8 mouse cellular contexts compared by ENCODE assay signal in the genomic region with DNA sequence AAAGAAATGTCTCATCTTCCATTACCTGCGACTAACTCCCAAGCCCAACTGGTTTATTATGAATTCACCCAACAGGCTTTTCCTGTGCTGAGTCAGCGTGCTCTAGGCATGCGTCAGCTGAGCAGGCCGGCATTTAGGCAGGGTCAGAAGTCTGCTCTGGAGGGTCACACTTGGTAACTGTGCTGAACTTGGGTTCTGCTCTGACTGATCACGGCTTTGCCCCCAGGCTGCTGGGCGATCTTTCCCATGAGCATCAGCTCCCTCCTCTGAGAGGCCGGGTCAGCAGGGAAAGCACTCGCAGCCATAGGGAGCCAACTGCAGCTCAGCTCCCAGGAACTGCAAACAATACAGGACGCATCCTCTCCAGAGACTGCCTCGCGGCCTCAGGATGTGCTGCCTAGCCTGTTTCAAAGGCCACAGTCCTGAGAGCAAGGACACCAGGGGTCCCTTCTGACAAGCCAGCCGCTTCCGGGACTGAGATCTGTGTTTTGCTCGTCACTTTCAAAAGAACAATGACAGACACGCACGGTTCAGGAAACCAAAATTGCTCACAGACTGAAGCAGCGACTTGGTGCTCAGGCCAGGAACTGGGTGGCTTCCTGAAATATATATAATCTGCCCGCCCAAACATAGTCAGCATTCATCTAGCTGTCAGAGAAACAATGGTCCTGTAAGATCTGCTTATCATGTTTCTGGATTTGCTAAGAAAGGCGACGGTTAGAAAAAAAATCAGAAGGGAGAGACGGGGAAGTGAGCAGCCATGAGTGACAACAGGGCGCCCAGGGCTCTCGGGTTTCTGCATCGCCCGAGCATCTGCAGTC. TPM values are rescaled to one million over a fixed set of nuclear protein-coding genes. Genes with fewer than 3 reads are reported as not detected.
DNase-seq lines count a peak whose midpoint lies in the region; ATAC-seq and TF ChIP-seq lines count a peak whose summit lies in the region.

No protein-coding gene starts in this region.

- peak overlapping the region; percentile 44; the same call in 1 of the 2 replicates for H3K9ac ChIP-seq in hindbrain, embryonic 16.5 days (ENCODE audit: low read depth, low read length)
- peak overlapping the region; percentile 61 for H3K9ac ChIP-seq in liver, embryonic 14.5 days (replicated peaks)
- H3K9ac ChIP-seq in neural tube, embryonic 12.5 days: peak overlapping the region; percentile 23; the same call in 1 of the 2 replicates

- peaks cover 68% of the 10 kb centered on the region for H3K36me3 ChIP-seq in forebrain, embryonic 10.5 days (replicated peaks)
- H3K36me3 ChIP-seq in hindbrain, embryonic 16.5 days (ENCODE audit: control insufficient read depth, insufficient read depth, low read length): no peaks in the 10 kb centered on the region; the same call in 1 of the 2 replicates
- no peaks in the 10 kb centered on the region for H3K36me3 ChIP-seq in liver, embryonic 14.5 days (replicated peaks; ENCODE audit: control insufficient read depth, insufficient read depth, low read depth)
- H3K36me3 ChIP-seq in neural tube, embryonic 12.5 days: peaks cover 19% of the 10 kb centered on the region

- TF ChIP-seq CTCF in layer of hippocampus, adult 2 months (conservative IDR thresholded peaks at IDR 0.05): no peak
- TF ChIP-seq CTCF in liver, embryonic 14.5 days (IDR thresholded peaks at IDR 0.05; ENCODE audit: low read depth): no peak

- H3K27ac ChIP-seq in layer of hippocampus, adult 2 months: peak overlapping the region; percentile 64
- peak overlapping the region; percentile 74 for H3K27ac ChIP-seq in forebrain, embryonic 10.5 days
- peak overlapping the region; percentile 46 for H3K27ac ChIP-seq in hindbrain, embryonic 16.5 days (ENCODE audit: low read depth, low read length)
- peak overlapping the region; percentile 48 for H3K27ac ChIP-seq in liver, embryonic 14.5 days
- H3K27ac ChIP-seq in neural tube, embryonic 12.5 days: peak overlapping the region; percentile 13; the same call in 1 of the 2 replicates

- peak overlapping the region; percentile 31 for H3K4me2 ChIP-seq in hindbrain, embryonic 16.5 days (ENCODE audit: low read length)
- peak overlapping the region; percentile 69 for H3K4me2 ChIP-seq in liver, embryonic 14.5 days (ENCODE audit: low read depth)
- 0 out of 2 replicates have a peak overlapping the region, but pooled peaks have one; percentile 15 for H3K4me2 ChIP-seq in neural tube, embryonic 12.5 days (replicated peaks)

- no peaks in the 10 kb centered on the region for H3K27me3 ChIP-seq in forebrain, embryonic 10.5 days (ENCODE audit: poor library complexity, severe bottlenecking)
- no peaks in the 10 kb centered on the region for H3K27me3 ChIP-seq in hindbrain, embryonic 16.5 days (replicated peaks; ENCODE audit: control insufficient read depth, insufficient read depth, low read length)
- no peaks in the 10 kb centered on the region for H3K27me3 ChIP-seq in liver, embryonic 14.5 days (ENCODE audit: control insufficient read depth, insufficient read depth, low read length)
- H3K27me3 ChIP-seq in neural tube, embryonic 12.5 days (replicated peaks): no peaks in the 10 kb centered on the region

- H3K4me3 ChIP-seq in layer of hippocampus, adult 2 months: no peak overlapping the region
- H3K4me3 ChIP-seq in forebrain, embryonic 10.5 days: no peak overlapping the region
- H3K4me3 ChIP-seq in hindbrain, embryonic 16.5 days (ENCODE audit: low read length): no peak overlapping the region
- H3K4me3 ChIP-seq in liver, embryonic 14.5 days (ENCODE audit: insufficient read depth in 1 of 2, low read depth in 2 of 2, low read length in 2 of 2): peak overlapping the region; percentile 3 to 41
- H3K4me3 ChIP-seq in neural tube, embryonic 12.5 days: no peak overlapping the region

- no peak for DNase-seq in layer of hippocampus, adult 2 months (ENCODE audit: low spot score in 2 of 2)
- no peak for DNase-seq in layer of hippocampus, adult 9-10 months (ENCODE audit: low spot score)
- no peak for DNase-seq in forebrain, embryonic 10.5 days (ENCODE audit: extremely low spot score, low spot score)
- no peak for DNase-seq in liver, embryonic 14.5 days (ENCODE audit: low read depth in 3 of 3, low spot score in 3 of 3)
- DNase-seq in left cerebral cortex, adult 18-20 months (ENCODE audit: low spot score in 2 of 2): no peak
- no peak for DNase-seq in layer of hippocampus, adult 18-20 months (ENCODE audit: low spot score in 2 of 2)

- peaks cover 31% of the 10 kb centered on the region for H3K4me1 ChIP-seq in forebrain, embryonic 10.5 days
- peaks cover 12% of the 10 kb centered on the region for H3K4me1 ChIP-seq in hindbrain, embryonic 16.5 days (ENCODE audit: control insufficient read depth, insufficient read depth, low read depth, low read length)
- H3K4me1 ChIP-seq in liver, embryonic 14.5 days (replicated peaks; ENCODE audit: control insufficient read depth in 2 of 2, insufficient read depth in 2 of 2, low read length in 1 of 2): peaks cover 36 to 42% of the 10 kb centered on the region in 2 experiments
- H3K4me1 ChIP-seq in neural tube, embryonic 12.5 days: peaks cover 12% of the 10 kb centered on the region

- TF ChIP-seq EP300 in liver, embryonic 14.5 days (IDR thresholded peaks at IDR 0.05; ENCODE audit: low read depth): no peak

- H3K9me3 ChIP-seq in forebrain, embryonic 10.5 days: no peaks in the 10 kb centered on the region
- H3K9me3 ChIP-seq in hindbrain, embryonic 16.5 days (ENCODE audit: control insufficient read depth, low read length): no peaks in the 10 kb centered on the region
- H3K9me3 ChIP-seq in liver, embryonic 14.5 days (ENCODE audit: control insufficient read depth, low read length): no peaks in the 10 kb centered on the region
- H3K9me3 ChIP-seq in neural tube, embryonic 12.5 days: no peaks in the 10 kb centered on the region

- ATAC-seq in hindbrain, embryonic 16.5 days: 0 out of 2 replicates have a peak, but pooled peaks have one; percentile 40
- ATAC-seq in liver, embryonic 14.5 days (ENCODE audit: insufficient read depth): peak; percentile 52
- no peak for ATAC-seq in neural tube, embryonic 12.5 days (ENCODE audit: low FRiP score, low read depth)

- 43% methylated on average over 25 of the region's 25 CpGs for WGBS in forebrain, embryonic 10.5 days
- WGBS in hindbrain, embryonic 16.5 days: 20% methylated on average over 25 of the region's 25 CpGs
- WGBS in liver, embryonic 14.5 days (ENCODE audit: insufficient replicate concordance): 10% methylated on average over 25 of the region's 25 CpGs
- 46% methylated on average over 25 of the region's 25 CpGs for WGBS in neural tube, embryonic 12.5 days

RNA-seq across cellular contexts. Expression of a gene that starts 26.6 kb away (rescaled TPM):
- 10 to 100 TPM; 22.6 to 23.8 TPM for total RNA-seq in layer of hippocampus, adult 2 months (2021)
- 64.3 and 68.1 TPM in 2 replicates for polyA plus RNA-seq in forebrain, embryonic 10.5 days (2016; fragmentation: Nextera tagmentation; extraction: Ambion mirVana)
- 28.2 and 32.1 TPM in 2 replicates for polyA plus RNA-seq in hindbrain, embryonic 16.5 days (2015; fragmentation: Nextera tagmentation; extraction: Ambion mirVana)
- polyA plus RNA-seq in liver, embryonic 14.5 days (2012; rRNA removed): 5.8 and 6.4 TPM in 2 replicates
- polyA plus RNA-seq in liver, embryonic 14.5 days (2014; fragmentation: Nextera tagmentation; extraction: Ambion mirVana): 8.1 and 9.7 TPM in 2 replicates
- 38.4 and 39.8 TPM in 2 replicates for polyA plus RNA-seq in neural tube, embryonic 12.5 days (2016; fragmentation: Nextera tagmentation; extraction: Ambion mirVana)
- 10 to 100 TPM; 24.9 to 25.3 TPM for total RNA-seq in left cerebral cortex, adult 18-20 months (2021)
- 10 to 100 TPM; 21.0 to 22.8 TPM for total RNA-seq in layer of hippocampus, adult 18-20 months (2021)

RNA-seq across cellular contexts. Expression of a gene that starts 46.5 kb away (rescaled TPM):
- total RNA-seq in layer of hippocampus, adult 2 months (2021): 10 to 100 TPM; 33.0 to 35.4 TPM
- 1.5 and 1.8 TPM in 2 replicates for polyA plus RNA-seq in forebrain, embryonic 10.5 days (2016; fragmentation: Nextera tagmentation; extraction: Ambion mirVana)
- 1.8 and 2.2 TPM in 2 replicates for polyA plus RNA-seq in hindbrain, embryonic 16.5 days (2015; fragmentation: Nextera tagmentation; extraction: Ambion mirVana)
- polyA plus RNA-seq in liver, embryonic 14.5 days (2012; rRNA removed): 1.2 and 1.6 TPM in 2 replicates
- 0.50 and 0.67 TPM in 2 replicates for polyA plus RNA-seq in liver, embryonic 14.5 days (2014; fragmentation: Nextera tagmentation; extraction: Ambion mirVana)
- 4.4 and 4.6 TPM in 2 replicates for polyA plus RNA-seq in neural tube, embryonic 12.5 days (2016; fragmentation: Nextera tagmentation; extraction: Ambion mirVana)
- 10 to 100 TPM; 31.8 to 32.4 TPM for total RNA-seq in left cerebral cortex, adult 18-20 months (2021)
- 10 to 100 TPM; 33.4 to 35.4 TPM for total RNA-seq in layer of hippocampus, adult 18-20 months (2021)

Comparison
In these comparisons a context has a peak if more than half of its experiments do, and no peak if none do; other contexts are left out.
1. H3K27ac ChIP-seq: peak in every context shown above with its lines; median percentile 74 in forebrain, embryonic 10.5 days; 64 in layer of hippocampus, adult 2 months; 48 in liver, embryonic 14.5 days; 46 in hindbrain, embryonic 16.5 days; 13 in neural tube, embryonic 12.5 days.
2. H3K4me3 ChIP-seq: peak in liver, embryonic 14.5 days (2 of 2); none in layer of hippocampus, adult 2 months (single experiment), forebrain, embryonic 10.5 days (single experiment), hindbrain, embryonic 16.5 days (single experiment) and neural tube, embryonic 12.5 days (single experiment).
3. H3K4me2 ChIP-seq: peak in every context shown above with its lines; median percentile 69 in liver, embryonic 14.5 days; 31 in hindbrain, embryonic 16.5 days; 15 in neural tube, embryonic 12.5 days.
4. Peak in every context shown above with its lines, with median percentiles within 50 percentile points of each other: H3K9ac ChIP-seq.